Mouse (Mus musculus): ENCODE measurements around the gene Pgk1. TPM values are rescaled to one million over a fixed set of nuclear protein-coding genes. Genes with fewer than 3 reads are reported as not detected.
A peak's percentile ranks its signal among the peaks of the same experiment; 100 is the strongest.
"Not testable (repeated sequence)": the region's sequence is repeated elsewhere in the genome, so short reads cannot be mapped to it uniquely, and the experiment has no call there.

Gene Pgk1
- polyA plus RNA-seq, 1 experiment from 2014 or later, result 288 TPM

DNA sequence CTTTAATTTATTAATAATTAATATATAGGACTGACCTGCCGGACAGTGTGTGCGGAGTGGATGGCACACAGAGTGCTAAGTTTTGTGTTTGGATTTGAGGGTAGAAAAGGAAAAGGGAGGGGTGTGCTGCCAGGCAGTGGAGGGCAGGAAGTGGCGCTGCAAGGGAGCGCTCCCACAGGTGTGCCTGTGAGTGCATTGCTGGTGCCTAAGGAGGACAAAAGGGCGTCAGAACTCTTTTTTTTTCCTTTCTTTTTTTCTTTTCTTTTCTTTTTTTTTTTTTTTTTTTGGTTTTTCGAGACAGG, 15.1 kb upstream of the Pgk1 start:
- ATAC-seq (ENCODE audit: low FRiP score), result no peak
- Histone ChIP-seq H3K9ac (replicated peaks) (no peak overlapping the region), H3K4me1 (no peaks in the 10 kb centered on the region), H3K27me3 (replicated peaks) (no peaks in the 10 kb centered on the region), H3K27ac (replicated peaks) (no peak overlapping the region), H3K9me3 (replicated peaks) (no peaks in the 10 kb centered on the region), H3K4me2 (peak overlapping the region; percentile 54), H3K36me3 (no peaks in the 10 kb centered on the region), H3K4me3 (replicated peaks) (peak overlapping the region; percentile 31; the same call in 1 of the 2 replicates)
- 63% methylated on average over 5 of the region's 6 CpGs for WGBS

DNA sequence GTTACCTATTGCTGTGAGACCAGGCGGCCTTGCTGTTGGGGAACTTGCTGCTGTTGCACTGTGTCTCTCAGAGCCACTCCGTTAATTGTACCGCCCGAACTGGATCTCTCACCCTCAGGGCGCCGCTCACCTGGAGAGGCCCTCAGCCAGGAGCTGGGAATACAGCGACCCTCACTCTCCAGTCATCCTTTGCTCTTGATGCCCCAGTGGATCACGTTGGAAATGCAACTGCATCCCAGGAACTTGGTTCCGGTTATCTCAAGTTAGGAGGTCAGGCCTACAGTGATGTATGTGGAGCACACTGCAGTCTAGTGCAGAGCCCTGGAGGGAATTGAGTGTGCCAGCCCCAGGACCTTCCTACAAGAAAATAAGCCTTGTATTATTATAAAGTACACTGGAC, 10.6 kb upstream of the Pgk1 start:
- Histone ChIP-seq H3K9ac (replicated peaks) (no peak overlapping the region), H3K4me3 (replicated peaks) (no peak overlapping the region), H3K4me2 (no peak overlapping the region), H3K4me1 (no peaks in the 10 kb centered on the region), H3K27me3 (replicated peaks) (no peaks in the 10 kb centered on the region), H3K27ac (replicated peaks) (no peak overlapping the region), H3K36me3 (no peaks in the 10 kb centered on the region), H3K9me3 (replicated peaks) (no peaks in the 10 kb centered on the region)
- ATAC-seq (ENCODE audit: low FRiP score), result no peak
- WGBS, result 61% methylated on average over 9 of the region's 9 CpGs

DNA sequence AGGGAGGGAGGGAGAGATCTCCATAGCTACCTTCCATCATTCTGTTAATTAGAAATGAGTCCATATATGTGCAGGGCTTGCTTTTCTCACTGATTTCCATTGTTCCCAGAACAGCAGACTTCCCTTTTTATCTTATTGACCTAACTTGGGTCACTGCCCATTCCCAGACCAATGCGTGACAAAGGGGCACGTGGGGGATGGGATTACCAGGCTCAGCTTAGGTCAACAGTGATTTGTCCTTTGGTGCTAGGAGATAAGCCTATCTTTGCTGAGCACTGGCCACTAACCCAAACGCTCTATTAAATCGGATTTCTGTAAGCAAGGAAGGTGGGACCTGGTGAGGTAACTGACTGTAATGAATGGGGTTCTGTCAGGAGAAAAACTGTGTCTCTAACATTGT, 2.6 kb upstream of the Pgk1 start:
- Histone ChIP-seq H3K9ac (replicated peaks) (no peak overlapping the region), H3K27me3 (replicated peaks) (no peaks in the 10 kb centered on the region), H3K4me3 (replicated peaks) (no peak overlapping the region), H3K4me2 (no peak overlapping the region), H3K36me3 (no peaks in the 10 kb centered on the region), H3K27ac (replicated peaks) (no peak overlapping the region), H3K4me1 (peaks cover 20% of the 10 kb centered on the region), H3K9me3 (replicated peaks) (no peaks in the 10 kb centered on the region)
- 43% methylated on average over 4 of the region's 4 CpGs for WGBS
- ATAC-seq (ENCODE audit: low FRiP score), result no peak

DNA sequence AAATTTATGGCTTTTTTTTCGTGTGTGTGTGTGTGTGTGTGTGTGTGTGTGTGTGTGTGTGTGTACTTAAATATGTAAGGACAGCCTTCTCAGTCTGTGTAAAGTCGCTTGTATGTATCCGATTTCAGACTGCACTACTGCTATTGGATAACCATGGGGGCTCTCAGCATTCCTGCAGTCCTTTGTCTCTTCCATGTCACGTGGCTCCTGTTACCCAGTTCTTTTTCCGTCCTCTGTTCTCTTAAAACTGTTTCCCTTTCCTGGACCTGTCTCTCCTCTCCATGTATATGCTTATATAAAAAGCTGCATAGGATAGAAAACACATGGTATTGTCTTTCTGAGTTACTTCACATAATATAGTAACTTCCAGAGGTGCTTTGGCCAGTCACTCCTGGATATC, 1.2 kb upstream of the Pgk1 start:
- Histone ChIP-seq H3K4me1 (peaks cover 24% of the 10 kb centered on the region), H3K27ac (replicated peaks) (peak overlapping the region; percentile 89), H3K36me3 (no peaks in the 10 kb centered on the region), H3K9me3 (replicated peaks) (no peaks in the 10 kb centered on the region), H3K27me3 (replicated peaks) (no peaks in the 10 kb centered on the region), H3K4me2 (peak overlapping the region; percentile 52), H3K4me3 (replicated peaks) (no peak overlapping the region), H3K9ac (replicated peaks) (no peak overlapping the region)
- 25% methylated on average over 5 of the region's 5 CpGs for WGBS
- no peak for ATAC-seq (ENCODE audit: low FRiP score)

DNA sequence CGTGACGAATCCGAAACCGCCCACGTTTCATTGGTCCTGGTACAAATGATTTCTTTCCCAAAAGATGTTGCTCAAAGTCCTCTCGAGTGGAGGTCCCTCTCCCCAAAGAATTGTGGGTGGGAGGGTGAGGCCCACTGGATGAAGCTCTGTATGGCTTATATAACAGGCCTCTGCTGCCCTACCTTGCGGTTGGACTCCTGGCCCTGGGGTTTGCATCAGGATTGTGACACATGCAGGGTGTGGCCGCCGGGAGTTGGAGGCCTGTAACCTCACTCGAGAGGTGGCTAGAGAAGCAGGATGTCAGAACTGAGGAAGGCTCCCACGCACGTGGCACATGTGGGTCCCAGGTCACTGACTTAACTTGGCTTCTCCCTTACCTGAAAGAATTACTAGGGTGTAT, 837 bp downstream of the Pgk1 start:
- H3K9me3 ChIP-seq (replicated peaks), result no peaks in the 10 kb centered on the region

DNA sequence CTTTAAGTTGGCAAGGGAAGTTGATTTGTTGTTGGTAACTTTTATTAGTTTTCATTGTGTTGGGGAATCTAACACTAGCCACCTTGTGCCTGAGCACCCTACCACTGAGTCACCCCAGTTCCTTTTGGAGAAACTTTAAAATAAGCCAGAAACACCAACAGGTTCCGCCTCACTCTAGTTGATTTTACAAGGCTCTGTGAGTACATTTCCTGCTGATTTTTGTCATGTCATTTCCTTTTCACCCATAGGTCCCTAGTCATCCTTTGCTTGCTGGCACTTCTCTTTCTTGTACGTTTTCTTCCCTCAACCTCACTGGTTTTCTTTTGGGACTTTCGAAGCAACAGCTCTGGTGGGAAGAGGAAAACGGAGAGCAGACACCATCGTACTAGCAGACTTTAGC, 2.5 kb downstream of the Pgk1 start:
- H3K9me3 ChIP-seq (replicated peaks), result no peaks in the 10 kb centered on the region
- no peaks in the 10 kb centered on the region for H3K27me3 ChIP-seq (replicated peaks)
- whole genome bisulfite sequencing, result 55% methylated on average over 5 of the region's 5 CpGs
- no peak for ATAC-seq (ENCODE audit: low FRiP score)
- 0 out of 2 replicates have a peak, but pooled peaks cover 3% of the 10 kb centered on the region for H3K36me3 ChIP-seq
- no peak overlapping the region for H3K9ac ChIP-seq (replicated peaks)
- peak overlapping the region; percentile 50 for H3K4me3 ChIP-seq (replicated peaks)
- no peak overlapping the region; the same call in 1 of the 2 replicates for H3K27ac ChIP-seq (replicated peaks)
- peaks cover 24% of the 10 kb centered on the region for H3K4me1 ChIP-seq
- peak overlapping the region; percentile 64 for H3K4me2 ChIP-seq

More for the DNA sequence above, 837 bp downstream of the Pgk1 start:
- Histone ChIP-seq H3K4me2 (peak overlapping the region; percentile 64), H3K4me3 (replicated peaks) (peak overlapping the region; percentile 50), H3K27ac (replicated peaks) (peak overlapping the region; percentile 73), H3K27me3 (replicated peaks) (no peaks in the 10 kb centered on the region), H3K9ac (replicated peaks) (peak overlapping the region; percentile 51), H3K4me1 (peaks cover 24% of the 10 kb centered on the region), H3K36me3 (no peaks in the 10 kb centered on the region)
- WGBS, result 14% methylated on average over 12 of the region's 12 CpGs
- ATAC-seq (ENCODE audit: low FRiP score), result no peak

DNA sequence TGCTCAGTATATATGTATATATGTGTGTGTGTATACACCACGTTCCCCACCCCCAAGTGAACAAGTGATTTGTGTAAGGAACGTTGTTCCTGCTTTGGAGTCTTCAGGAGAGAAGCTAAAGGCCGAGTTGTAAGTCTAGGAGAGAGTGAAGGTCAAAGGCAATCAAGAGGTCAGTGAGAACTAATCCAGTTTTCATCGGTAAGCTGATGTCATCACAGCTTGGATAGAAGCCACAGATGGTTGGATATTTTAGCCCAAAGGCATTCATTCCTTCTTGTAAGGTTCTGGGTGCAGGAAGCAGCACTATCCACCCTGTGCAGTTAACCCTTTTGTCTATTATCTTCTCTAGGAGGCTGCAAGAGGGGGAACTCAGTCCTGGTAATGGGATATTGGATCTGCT, 3.2 kb downstream of the Pgk1 start:
- no peaks in the 10 kb centered on the region for H3K9me3 ChIP-seq (replicated peaks)
- 0 out of 2 replicates have a peak, but pooled peaks cover 6% of the 10 kb centered on the region for H3K36me3 ChIP-seq
- H3K9ac ChIP-seq (replicated peaks), result no peak overlapping the region
- H3K4me2 ChIP-seq, result peak overlapping the region; percentile 64; the same call in 1 of the 2 replicates
- ATAC-seq (ENCODE audit: low FRiP score), result no peak
- no peaks in the 10 kb centered on the region for H3K27me3 ChIP-seq (replicated peaks)
- no peak overlapping the region for H3K27ac ChIP-seq (replicated peaks)
- H3K4me3 ChIP-seq (replicated peaks), result no peak overlapping the region
- 49% methylated on average over 4 of the region's 4 CpGs for WGBS
- H3K4me1 ChIP-seq, result peaks cover 24% of the 10 kb centered on the region

DNA sequence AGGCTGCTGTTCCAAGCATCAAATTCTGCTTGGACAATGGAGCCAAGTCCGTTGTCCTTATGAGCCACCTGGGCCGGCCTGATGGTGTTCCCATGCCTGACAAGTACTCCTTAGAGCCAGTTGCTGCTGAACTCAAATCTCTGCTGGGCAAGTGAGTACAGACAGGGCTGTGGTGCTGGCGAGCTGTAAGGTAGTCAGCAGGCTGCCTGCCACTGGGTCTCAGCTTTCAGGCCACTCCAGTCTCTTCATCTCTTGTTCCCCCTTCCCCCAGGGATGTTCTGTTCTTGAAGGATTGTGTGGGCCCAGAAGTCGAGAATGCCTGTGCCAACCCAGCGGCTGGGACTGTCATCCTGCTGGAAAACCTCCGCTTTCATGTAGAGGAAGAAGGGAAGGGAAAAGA, 7.5 kb downstream of the Pgk1 start:
- H3K4me1 ChIP-seq; H3K27ac ChIP-seq (replicated peaks); H3K9ac ChIP-seq (replicated peaks); H3K4me3 ChIP-seq (replicated peaks); ATAC-seq (ENCODE audit: low FRiP score); H3K4me2 ChIP-seq; H3K27me3 ChIP-seq (replicated peaks); H3K9me3 ChIP-seq (replicated peaks): not testable (repeated sequence)
- peaks cover 24% of the 10 kb centered on the region; the same call in 1 of the 2 replicates for H3K36me3 ChIP-seq
- WGBS, result 96% methylated on average over 6 of the region's 6 CpGs

DNA sequence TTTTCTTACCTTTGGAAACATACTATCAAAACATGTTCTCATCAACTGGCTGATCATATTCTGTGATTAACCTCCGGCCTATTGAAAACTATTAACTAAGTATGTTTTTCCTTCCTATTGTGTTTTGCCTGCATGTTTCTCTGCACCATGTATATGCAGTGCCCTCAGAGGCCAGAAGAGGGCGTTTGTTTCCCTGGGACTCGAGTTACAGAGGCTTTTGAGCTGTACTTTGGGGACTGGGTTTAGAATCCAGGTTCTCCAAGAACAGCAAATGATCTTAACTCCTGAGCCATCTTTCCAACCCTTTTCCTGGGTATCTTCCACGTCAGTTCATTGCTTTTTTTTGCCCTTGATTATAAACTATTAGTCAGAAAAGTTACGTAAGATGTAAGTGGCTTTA, 10.4 kb downstream of the Pgk1 start:
- Histone ChIP-seq H3K27ac (replicated peaks) (no peak overlapping the region), H3K9me3 (replicated peaks) (no peaks in the 10 kb centered on the region), H3K4me3 (replicated peaks) (no peak overlapping the region), H3K36me3 (peaks cover 28% of the 10 kb centered on the region; the same call in 1 of the 2 replicates), H3K9ac (replicated peaks) (no peak overlapping the region), H3K4me1 (no peaks in the 10 kb centered on the region), H3K27me3 (replicated peaks) (no peaks in the 10 kb centered on the region), H3K4me2 (no peak overlapping the region)
- 73% methylated on average over 5 of the region's 5 CpGs for WGBS
- ATAC-seq (ENCODE audit: low FRiP score), result no peak

DNA sequence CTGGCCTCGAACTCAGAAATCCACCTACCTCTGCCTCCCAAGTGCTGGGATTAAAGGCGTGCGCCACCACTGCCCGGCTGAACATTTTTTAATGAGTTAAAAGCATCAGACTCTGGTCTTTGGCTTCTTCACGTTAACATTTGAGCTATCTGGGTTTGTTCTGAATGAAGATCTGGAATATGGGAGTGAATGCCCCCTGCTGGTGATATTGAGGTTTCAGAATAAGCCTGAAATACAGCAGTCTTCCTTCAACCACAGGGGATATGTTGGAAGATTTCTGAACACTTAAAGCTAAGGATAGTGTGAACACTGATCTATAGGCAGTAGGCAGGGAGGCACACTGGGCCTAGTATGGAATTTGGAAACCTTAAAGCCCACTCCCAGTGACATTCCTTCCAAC, 12.0 kb downstream of the Pgk1 start:
- no peak for ATAC-seq (ENCODE audit: low FRiP score)
- Histone ChIP-seq H3K9ac (replicated peaks) (no peak overlapping the region), H3K36me3 (peaks cover 29% of the 10 kb centered on the region; the same call in 1 of the 2 replicates)

DNA sequence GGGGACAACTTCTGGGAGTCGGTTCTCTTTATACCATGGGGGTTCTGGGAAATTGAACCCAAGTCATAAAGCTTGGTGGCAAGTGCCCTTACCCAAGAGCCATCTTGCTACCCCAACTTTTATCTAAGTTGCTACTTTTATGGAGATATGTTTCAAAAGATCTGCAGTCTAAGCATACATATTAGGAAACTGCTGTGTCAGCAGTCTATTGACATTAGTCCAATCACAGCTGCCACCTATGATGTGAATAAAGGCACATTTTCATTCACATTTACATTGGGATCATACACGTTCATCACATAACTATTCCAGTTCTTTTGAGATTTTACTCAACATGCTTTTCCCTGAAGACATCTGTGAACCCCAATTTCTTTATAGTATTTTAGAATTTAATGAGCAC, 22.2 kb downstream of the Pgk1 start:
- ATAC-seq (ENCODE audit: low FRiP score), result no peak
- no peaks in the 10 kb centered on the region for H3K36me3 ChIP-seq

More for the DNA sequence above, 12.0 kb downstream of the Pgk1 start:
- WGBS, result 83% methylated on average over 5 of the region's 5 CpGs
- no peak overlapping the region for H3K27ac ChIP-seq (replicated peaks)
- no peaks in the 10 kb centered on the region for H3K9me3 ChIP-seq (replicated peaks)
- no peaks in the 10 kb centered on the region for H3K27me3 ChIP-seq (replicated peaks)
- no peak overlapping the region for H3K4me3 ChIP-seq (replicated peaks)
- no peaks in the 10 kb centered on the region for H3K4me1 ChIP-seq
- H3K4me2 ChIP-seq, result no peak overlapping the region

DNA sequence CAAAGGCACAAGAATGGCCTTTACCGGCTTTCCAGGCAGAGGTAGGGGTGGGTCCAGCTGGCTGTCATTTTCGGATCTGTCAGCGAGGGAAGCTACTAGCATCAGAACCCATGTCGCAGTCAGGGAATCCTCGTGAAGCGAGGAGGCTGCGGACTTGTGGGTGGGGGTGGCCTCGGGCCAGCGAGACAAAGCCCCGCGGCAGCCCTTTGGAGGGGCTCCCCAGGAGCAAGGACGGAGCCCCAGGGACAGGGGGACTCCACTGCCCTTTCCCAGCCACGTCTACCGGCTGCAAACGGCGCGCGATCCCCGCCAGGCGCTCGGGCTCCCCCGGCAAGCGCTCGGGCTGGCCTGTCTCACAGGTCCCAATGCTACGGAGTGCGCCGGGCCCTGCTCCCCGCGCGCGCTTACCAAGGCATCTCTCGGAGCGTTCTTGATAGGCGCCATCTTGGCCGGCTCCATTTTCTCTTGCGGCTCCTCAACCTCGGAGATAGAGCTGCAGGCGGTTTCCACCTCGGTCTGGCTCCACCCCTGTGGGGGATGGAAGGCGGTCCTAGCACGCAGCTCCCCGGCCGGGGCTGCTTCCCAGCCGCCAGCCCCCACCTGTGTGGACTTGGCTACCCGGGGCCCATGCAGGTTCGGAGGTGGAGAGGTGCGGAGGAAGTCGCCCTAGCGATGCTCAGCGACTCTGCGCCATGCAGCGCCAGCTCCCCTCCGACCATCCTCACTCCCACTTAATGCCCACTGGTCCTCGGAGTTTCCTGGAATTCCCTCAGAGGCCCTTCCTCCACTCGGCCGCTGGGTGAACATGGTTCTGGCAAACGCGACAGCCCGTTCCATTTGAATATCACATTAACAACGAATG, 32.5 kb downstream of the Pgk1 start:
- Histone ChIP-seq H3K9me3 (replicated peaks) (no peaks in the 10 kb centered on the region), H3K36me3 (no peaks in the 10 kb centered on the region), H3K9ac (replicated peaks) (peak overlapping the region; percentile 61), H3K4me1 (no peaks in the 10 kb centered on the region; the same call in 1 of the 2 replicates), H3K4me2 (peak overlapping the region; percentile 53), H3K4me3 (replicated peaks) (peak overlapping the region; percentile 57), H3K27ac (replicated peaks) (peak overlapping the region; percentile 90), H3K27me3 (replicated peaks) (no peaks in the 10 kb centered on the region)
- 24% methylated on average over 58 of the region's 60 CpGs for WGBS
- ATAC-seq (ENCODE audit: low FRiP score), result peak; percentile 95

More for the DNA sequence above, 22.2 kb downstream of the Pgk1 start:
- Histone ChIP-seq H3K9ac (replicated peaks) (no peak overlapping the region), H3K4me1 (no peaks in the 10 kb centered on the region), H3K4me3 (replicated peaks) (no peak overlapping the region), H3K9me3 (replicated peaks) (no peaks in the 10 kb centered on the region), H3K27me3 (replicated peaks) (no peaks in the 10 kb centered on the region), H3K4me2 (no peak overlapping the region), H3K27ac (replicated peaks) (no peak overlapping the region)
- WGBS, result 80% methylated on average over 2 of the region's 2 CpGs
